Mouse (Mus musculus): Measurements from ENCODE around the gene Gm21170. TPM values are rescaled to one million over a fixed set of nuclear protein-coding genes. Genes with fewer than 3 reads are reported as not detected.
"Not testable (repeated sequence)": the region's sequence is repeated elsewhere in the genome, so short reads cannot be mapped to it uniquely, and the experiment has no call there.

Gene Gm21170
- total RNA-seq (2022), result not detected

GRCm38 (mm10) chrY:47690998-47691397 is at the start of gene Gm21170:
Gene Gm21170 (minus strand): TSS chrY:47691098.
- not testable (repeated sequence) for DNase-seq

Other genes with a start within 250 kb of the Gm21170 start
- not detected for gene Gm21256, start 240.1 kb downstream of the Gm21170 start, total RNA-seq (2022)

Data from adrenal gland, adult 8-10 months (tissue).